Mouse (Mus musculus): ENCODE results near the gene Cops3. TPM values are rescaled to one million over a fixed set of nuclear protein-coding genes. Genes with fewer than 3 reads are reported as not detected.
A peak's percentile ranks its signal among the peaks of the same experiment; 100 is the strongest.

Gene Cops3
- polyA plus RNA-seq, 1 experiment = 65.7 TPM

- Histone ChIP-seq H3K4me2 (ENCODE audit: low read depth) (no peak within 1 kb of the TSS), H3K27me3 (ENCODE audit: control insufficient read depth, insufficient read depth, insufficient read length) (no peaks in the 10 kb centered on the region), H3ac (ENCODE audit: control insufficient read depth, insufficient read length) (peak within 1 kb of the TSS; percentile 30), H3K4me3 (no peak within 1 kb of the TSS), H3K79me2 (ENCODE audit: control insufficient read depth, insufficient read depth) (no peaks in the 10 kb centered on the region), H3K36me3 (ENCODE audit: control insufficient read depth, insufficient read depth) (no peaks in the 10 kb centered on the region)
- TF ChIP-seq USF1 (IDR thresholded peaks at IDR 0.05; ENCODE audit: low read depth) = no peak
- no peak for TF ChIP-seq TCF3 (IDR thresholded peaks at IDR 0.05; ENCODE audit: insufficient read length, low read depth)
- TF ChIP-seq TCF12 (IDR thresholded peaks at IDR 0.05; ENCODE audit: insufficient read depth, poor library complexity, severe bottlenecking) = no peak
- no peak for TF ChIP-seq REST (IDR thresholded peaks at IDR 0.05; ENCODE audit: insufficient read depth, insufficient read length)
- TF ChIP-seq SRF (IDR thresholded peaks at IDR 0.05; ENCODE audit: control insufficient read depth, insufficient read length, low read depth) = no peak
- peak; percentile 42 for TF ChIP-seq POLR2AphosphoS2 (IDR thresholded peaks at IDR 0.05; ENCODE audit: insufficient read length, low read depth)
- peak; percentile 40 for TF ChIP-seq POLR2A (IDR thresholded peaks at IDR 0.05; ENCODE audit: insufficient read length, low read depth)
- peak in 2 of 3 experiments; percentile 36 to 42 for TF ChIP-seq MYOG (IDR thresholded peaks at IDR 0.05; ENCODE audit: control insufficient read depth in 1 of 3, insufficient read depth in 1 of 3, insufficient read length in 2 of 3, low read depth in 2 of 3)
- no peak for TF ChIP-seq MAX (IDR thresholded peaks at IDR 0.05; ENCODE audit: low read depth)
- peak in 2 of 3 experiments; percentile 25 to 61 for TF ChIP-seq MYOD1 (IDR thresholded peaks at IDR 0.05; ENCODE audit: control insufficient read depth in 1 of 3, insufficient read length in 2 of 3, low read depth in 2 of 3)
- TF ChIP-seq E2F4 (IDR thresholded peaks at IDR 0.05; ENCODE audit: insufficient read depth) = no peak
- TF ChIP-seq CEBPB (IDR thresholded peaks at IDR 0.05; ENCODE audit: insufficient read depth, poor library complexity, severe bottlenecking) = no peak
These were observed 52.3 kb downstream of the Cops3 start, which contains the start of gene Pld6 for GRCm38 (mm10) chr11:59787199-59787781. Gene Pld6, minus strand, starts transcription at chr11:59787645.

GRCm38 (mm10) chr11:59786444-59787198, 53.0 kb downstream of the Cops3 start:
- Histone ChIP-seq H3K4me2 (ENCODE audit: low read depth) (no peak overlapping the region), H3K4me3 (no peak overlapping the region), H3K27me3 (ENCODE audit: control insufficient read depth, insufficient read depth, insufficient read length) (no peaks in the 10 kb centered on the region), H3K79me2 (ENCODE audit: control insufficient read depth, insufficient read depth) (no peaks in the 10 kb centered on the region), H3ac (ENCODE audit: control insufficient read depth, insufficient read length) (peak overlapping the region; percentile 30), H3K36me3 (ENCODE audit: control insufficient read depth, insufficient read depth) (no peaks in the 10 kb centered on the region)
- TF ChIP-seq CEBPB (IDR thresholded peaks at IDR 0.05; ENCODE audit: insufficient read depth, poor library complexity, severe bottlenecking) (no peak), E2F4 (IDR thresholded peaks at IDR 0.05; ENCODE audit: insufficient read depth) (no peak), POLR2A (IDR thresholded peaks at IDR 0.05; ENCODE audit: insufficient read length, low read depth) (no peak), POLR2AphosphoS2 (IDR thresholded peaks at IDR 0.05; ENCODE audit: insufficient read length, low read depth) (no peak), REST (IDR thresholded peaks at IDR 0.05; ENCODE audit: insufficient read depth, insufficient read length) (no peak), TCF3 (IDR thresholded peaks at IDR 0.05; ENCODE audit: insufficient read length, low read depth) (no peak), MYOG (IDR thresholded peaks at IDR 0.05; ENCODE audit: control insufficient read depth in 1 of 3, insufficient read depth in 1 of 3, insufficient read length in 2 of 3, low read depth in 2 of 3) (no peak), SRF (IDR thresholded peaks at IDR 0.05; ENCODE audit: control insufficient read depth, insufficient read length, low read depth) (no peak), TCF12 (IDR thresholded peaks at IDR 0.05; ENCODE audit: insufficient read depth, poor library complexity, severe bottlenecking) (no peak), USF1 (IDR thresholded peaks at IDR 0.05; ENCODE audit: low read depth) (no peak), MAX (IDR thresholded peaks at IDR 0.05; ENCODE audit: low read depth) (no peak), MYOD1 (IDR thresholded peaks at IDR 0.05; ENCODE audit: control insufficient read depth in 1 of 3, insufficient read length in 2 of 3, low read depth in 2 of 3) (no peak)

GRCm38 (mm10) chr11:59783591-59783990, 56.0 kb downstream of the Cops3 start:
- TF ChIP-seq E2F4 (IDR thresholded peaks at IDR 0.05; ENCODE audit: insufficient read depth) = no peak
- no peak for TF ChIP-seq SRF (IDR thresholded peaks at IDR 0.05; ENCODE audit: control insufficient read depth, insufficient read length, low read depth)
- TF ChIP-seq POLR2AphosphoS2 (IDR thresholded peaks at IDR 0.05; ENCODE audit: insufficient read length, low read depth) = no peak
- no peak for TF ChIP-seq TCF3 (IDR thresholded peaks at IDR 0.05; ENCODE audit: insufficient read length, low read depth)
- TF ChIP-seq MYOD1 (IDR thresholded peaks at IDR 0.05; ENCODE audit: control insufficient read depth in 1 of 3, insufficient read length in 2 of 3, low read depth in 2 of 3) = no peak
- TF ChIP-seq TCF12 (IDR thresholded peaks at IDR 0.05; ENCODE audit: insufficient read depth, poor library complexity, severe bottlenecking) = no peak
- no peak for TF ChIP-seq USF1 (IDR thresholded peaks at IDR 0.05; ENCODE audit: low read depth)
- no peak for TF ChIP-seq REST (IDR thresholded peaks at IDR 0.05; ENCODE audit: insufficient read depth, insufficient read length)
- TF ChIP-seq MAX (IDR thresholded peaks at IDR 0.05; ENCODE audit: low read depth) = no peak
- no peak for TF ChIP-seq MYOG (IDR thresholded peaks at IDR 0.05; ENCODE audit: control insufficient read depth in 1 of 3, insufficient read depth in 1 of 3, insufficient read length in 2 of 3, low read depth in 2 of 3)
- TF ChIP-seq POLR2A (IDR thresholded peaks at IDR 0.05; ENCODE audit: insufficient read length, low read depth) = no peak
- TF ChIP-seq CEBPB (IDR thresholded peaks at IDR 0.05; ENCODE audit: insufficient read depth, poor library complexity, severe bottlenecking) = no peak
- H3ac ChIP-seq (ENCODE audit: control insufficient read depth, insufficient read length) = no peak overlapping the region

DNA sequence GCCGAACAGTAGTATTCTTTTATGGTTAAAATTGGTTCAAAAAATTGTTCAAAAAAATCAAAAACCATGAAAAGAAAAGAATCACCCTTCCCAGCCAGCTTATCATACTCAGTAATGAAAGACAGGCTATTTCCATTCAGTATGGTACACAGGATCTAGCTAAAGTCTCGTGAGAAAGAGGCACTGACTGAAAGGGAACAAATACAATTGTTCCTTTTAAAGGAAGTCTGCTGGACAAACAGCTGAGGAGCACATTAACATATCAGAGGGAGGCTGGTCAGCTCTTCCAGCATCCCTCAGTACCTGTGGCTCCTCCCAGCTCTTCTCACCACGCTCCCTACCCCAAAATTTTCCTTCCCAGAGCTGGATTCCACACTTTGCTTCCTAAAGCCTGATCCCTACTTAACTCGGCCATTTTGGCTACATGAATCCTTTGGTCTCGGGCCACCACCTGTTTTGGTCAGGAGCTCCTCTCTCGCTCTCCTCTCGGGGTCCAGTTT, 57.5 kb downstream of the Cops3 start:
- Histone ChIP-seq H3K79me2 (ENCODE audit: control insufficient read depth, insufficient read depth) (no peaks in the 10 kb centered on the region), H3ac (ENCODE audit: control insufficient read depth, insufficient read length) (no peak overlapping the region), H3K4me2 (ENCODE audit: low read depth) (no peak overlapping the region), H3K4me3 (no peak overlapping the region), H3K36me3 (ENCODE audit: control insufficient read depth, insufficient read depth) (peaks cover 15% of the 10 kb centered on the region), H3K27me3 (ENCODE audit: control insufficient read depth, insufficient read depth, insufficient read length) (no peaks in the 10 kb centered on the region)
- no peak for TF ChIP-seq MYOG (IDR thresholded peaks at IDR 0.05; ENCODE audit: control insufficient read depth in 1 of 3, insufficient read depth in 1 of 3, insufficient read length in 2 of 3, low read depth in 2 of 3)

More at GRCm38 (mm10) chr11:59783591-59783990, 56.0 kb downstream of the Cops3 start:
- Histone ChIP-seq H3K4me2 (ENCODE audit: low read depth) (no peak overlapping the region), H3K4me3 (no peak overlapping the region), H3K27me3 (ENCODE audit: control insufficient read depth, insufficient read depth, insufficient read length) (no peaks in the 10 kb centered on the region), H3K79me2 (ENCODE audit: control insufficient read depth, insufficient read depth) (no peaks in the 10 kb centered on the region), H3K36me3 (ENCODE audit: control insufficient read depth, insufficient read depth) (peaks cover 9% of the 10 kb centered on the region)

Data from myocyte (in vitro differentiated cells).